Mouse (Mus musculus) brain, embryonic 14.5 days (tissue): ENCODE data around the gene Dusp27.

Experiments
- CTCF ChIP-seq: fragments of 200-500 bp; IDR thresholded peaks from 2 replicates; pipeline ENCODE4 v1.5.1; 2012; ENCODE audit warnings: inconsistent platforms, mild to moderate bottlenecking, moderate library complexity, borderline replicate concordance; ENCODE audit not compliant: insufficient read depth, insufficient read length; ENCODE audit errors: extremely low read depth
- POLR2A ChIP-seq: fragments of 200-500 bp; IDR thresholded peaks from 2 replicates; pipeline ENCODE4 v1.6.1; 2012; ENCODE audit warnings: mild to moderate bottlenecking, inconsistent platforms, borderline replicate concordance; ENCODE audit not compliant: poor library complexity, insufficient read depth, insufficient read length, severe bottlenecking; ENCODE audit errors: extremely low read depth

DNA sequence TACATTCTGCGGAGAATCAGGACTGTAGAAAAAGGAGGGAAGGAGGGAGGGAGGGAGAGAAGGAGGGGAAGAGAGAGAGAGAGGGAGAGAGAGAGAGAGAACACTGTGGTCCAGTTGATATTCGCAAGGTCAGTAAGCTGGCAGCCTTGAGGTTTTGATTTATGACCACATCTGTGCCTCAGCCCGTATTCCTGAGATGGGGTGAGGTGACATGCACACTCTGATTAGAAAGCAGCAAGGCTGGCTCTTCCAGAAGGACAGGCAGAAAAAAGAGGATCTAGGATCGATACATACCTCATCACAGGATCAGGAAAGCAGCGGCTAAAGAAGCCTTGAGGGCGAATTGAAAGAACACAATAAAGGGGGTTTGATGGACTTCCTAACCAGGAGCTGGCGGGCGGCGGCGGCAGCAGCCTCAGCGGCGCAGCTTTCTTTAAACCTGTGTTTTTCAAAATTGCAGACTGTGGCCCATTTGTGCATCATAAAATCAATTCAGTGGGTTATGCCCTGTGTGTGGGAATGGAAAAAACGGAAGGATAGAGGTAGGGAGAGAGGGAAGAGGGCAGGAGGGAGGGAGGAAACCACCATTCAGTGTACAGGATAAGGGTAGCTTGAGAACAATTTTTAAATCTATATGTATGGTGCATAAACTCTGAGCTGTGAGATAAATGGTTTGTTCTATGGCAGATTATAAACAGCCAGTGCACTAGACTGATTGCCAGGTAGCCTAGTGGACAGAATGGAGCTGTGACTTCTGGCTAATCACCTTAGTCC lies 9.7 kb downstream of the Dusp27 start:
- no peak for TF ChIP-seq CTCF
- TF ChIP-seq POLR2A = no peak
